Mouse (Mus musculus) liver, adult 2 months (tissue): ENCODE data around the gene BC024978. TPM values are rescaled to one million over a fixed set of nuclear protein-coding genes. Genes with fewer than 3 reads are reported as not detected.

Source experiments
- DNase-seq: peaks from one replicate; pipeline ENCODE4 v3.0.0-alpha.2; 2011; ENCODE audit warnings: low read depth, low spot score; ENCODE audit errors: extremely low read depth
- H3K27ac ChIP-seq: fragments of 200-500 bp; replicated peaks from 2 replicates; pipeline ENCODE4 v1.5.1; 2012; ENCODE audit warnings: low read depth, mild to moderate bottlenecking, control low read depth, inconsistent platforms, low read length; ENCODE audit not compliant: insufficient read depth
- H3K27me3 ChIP-seq: fragments of 200-500 bp; 2 replicates; pipeline ENCODE4 v1.6.1; 2012; ENCODE audit warnings: mild to moderate bottlenecking, moderate library complexity, low read length, inconsistent platforms; ENCODE audit not compliant: control insufficient read depth, insufficient read depth
- H3K36me3 ChIP-seq: fragments of 200-500 bp; 2 replicates; pipeline ENCODE4 v1.6.1; 2012; ENCODE audit warnings: low read length, inconsistent platforms; ENCODE audit not compliant: control insufficient read depth, insufficient read depth
- H3K4me1 ChIP-seq: fragments of 200-500 bp; 2 replicates; pipeline ENCODE4 v1.6.1; 2011; ENCODE audit warnings: low read length; ENCODE audit not compliant: control insufficient read depth, insufficient read depth
- H3K4me3 ChIP-seq: fragments of 200-500 bp; 2 replicates; pipeline ENCODE4 v1.5.1; 2011; ENCODE audit warnings: low read depth, mild to moderate bottlenecking, control low read depth, low read length, moderate library complexity; ENCODE audit not compliant: insufficient read depth
- H3K79me2 ChIP-seq: fragments of 200-500 bp; 2 replicates; pipeline ENCODE4 v1.6.1; 2012; ENCODE audit warnings: inconsistent platforms, mild to moderate bottlenecking, low read length, moderate library complexity; ENCODE audit not compliant: control insufficient read depth, insufficient read depth
- H3K9ac ChIP-seq: fragments of 200-500 bp; 2 replicates; pipeline ENCODE4 v1.6.1; 2012; ENCODE audit warnings: low read depth, mild to moderate bottlenecking, control low read depth, inconsistent platforms, low read length
- CTCF ChIP-seq: fragments of 200-500 bp; IDR thresholded peaks from 2 replicates; pipeline ENCODE4 v1.5.1; 2011; ENCODE audit warnings: low read depth, low read length, control low read depth
- POLR2A ChIP-seq: fragments of 200-500 bp; IDR thresholded peaks from 2 replicates; pipeline ENCODE4 v1.6.1; 2011; ENCODE audit warnings: low read length, control low read depth; ENCODE audit not compliant: insufficient read depth; ENCODE audit errors: extremely low read depth
- WGBS: fragments of 180-500 bp; shearing (Covaris S2); methylation state at CpG from one replicate; pipeline ENCODE4 v1.1.7; 2018; 5-methylcytosine and 5-hydroxymethylcytosine counted together
- polyA plus RNA-seq: library from polyadenylated mRNA; depleted of rRNA; stranded (reverse); fragments of >200 nt; gene quantifications from 2 replicates; pipeline ENCODE4 v1.2.3, GENCODE M21; 2012
- total RNA-seq: library from RNA; depleted of rRNA; stranded (reverse); fragments of >200 nt; gene quantifications from 2 replicates; pipeline ENCODE4 v1.2.3, GENCODE M21; 2014

The BC024978 gene
- total and polyA plus RNA-seq, 2 experiments, result 3.9 to 13.8 TPM

- Histone ChIP-seq H3K4me1 (peaks cover 9% of the 10 kb centered on the region; the same call in 1 of the 2 replicates), H3K27me3 (no peaks in the 10 kb centered on the region), H3K36me3 (peaks cover 13% of the 10 kb centered on the region), H3K79me2 (peaks cover 15% of the 10 kb centered on the region), H3K4me3 (no peak overlapping the region), H3K9ac (no peak overlapping the region), H3K27ac (no peak overlapping the region)
- peak; percentile 68 for DNase-seq
- 28% methylated on average over 11 of the region's 11 CpGs for WGBS
- TF ChIP-seq CTCF (no peak), POLR2A (no peak)
These were observed 24.4 kb downstream of the BC024978 start for GRCm38 (mm10) chr7:27219937-27220336.

GRCm38 (mm10) chr7:27221939-27222338, 26.4 kb downstream of the BC024978 start:
- Histone ChIP-seq H3K27me3 (no peaks in the 10 kb centered on the region), H3K4me1 (peaks cover 21% of the 10 kb centered on the region), H3K36me3 (peaks cover 4% of the 10 kb centered on the region), H3K4me3 (no peak overlapping the region), H3K27ac (no peak overlapping the region), H3K9ac (no peak overlapping the region), H3K79me2 (peaks cover 30% of the 10 kb centered on the region)
- TF ChIP-seq POLR2A (no peak), CTCF (no peak)
- no peak for DNase-seq
- WGBS, result 75% methylated on average over 6 of the region's 6 CpGs

- WGBS, result 82% methylated on average over 1 of the region's 1 CpGs
- no peak for DNase-seq
- Histone ChIP-seq H3K27ac (no peak overlapping the region), H3K9ac (no peak overlapping the region), H3K4me1 (peaks cover 27% of the 10 kb centered on the region), H3K79me2 (peaks cover 36% of the 10 kb centered on the region), H3K36me3 (peaks cover 4% of the 10 kb centered on the region), H3K4me3 (no peak overlapping the region), H3K27me3 (no peaks in the 10 kb centered on the region)
- no peak for TF ChIP-seq POLR2A
- no peak for TF ChIP-seq CTCF
These were observed 27.0 kb downstream of the BC024978 start for GRCm38 (mm10) chr7:27222538-27222937.

- no peak for DNase-seq
- no peak overlapping the region for H3K4me3 ChIP-seq
- H3K9ac ChIP-seq, result no peak overlapping the region; the same call in 1 of the 2 replicates
- H3K27ac ChIP-seq, result no peak overlapping the region
- H3K27me3 ChIP-seq, result no peaks in the 10 kb centered on the region
- H3K36me3 ChIP-seq, result no peaks in the 10 kb centered on the region
- H3K4me1 ChIP-seq, result peaks cover 28% of the 10 kb centered on the region
- 79% methylated on average over 11 of the region's 11 CpGs for WGBS
- H3K79me2 ChIP-seq, result peaks cover 36% of the 10 kb centered on the region
- TF ChIP-seq POLR2A (no peak), CTCF (no peak)
These were observed 29.4 kb downstream of the BC024978 start for GRCm38 (mm10) chr7:27224877-27225575.

- 31% methylated on average over 9 of the region's 9 CpGs for WGBS
- Histone ChIP-seq H3K4me3 (peak overlapping the region; percentile 73), H3K9ac (peak overlapping the region; percentile 80), H3K27ac (peak overlapping the region; percentile 72), H3K36me3 (no peaks in the 10 kb centered on the region), H3K79me2 (peaks cover 36% of the 10 kb centered on the region), H3K4me1 (peaks cover 25% of the 10 kb centered on the region), H3K27me3 (no peaks in the 10 kb centered on the region)
- no peak for TF ChIP-seq POLR2A
- TF ChIP-seq CTCF, result no peak
- no peak for DNase-seq
These were observed 31.7 kb downstream of the BC024978 start for GRCm38 (mm10) chr7:27227276-27227675.

- peaks cover 27% of the 10 kb centered on the region for H3K4me1 ChIP-seq
- peak; percentile 70 for DNase-seq
- TF ChIP-seq CTCF (no peak), POLR2A (no peak)
These were observed 32.1 kb downstream of the BC024978 start for GRCm38 (mm10) chr7:27227676-27228075.

More at GRCm38 (mm10) chr7:27227676-27228075, 32.1 kb downstream of the BC024978 start:
- peaks cover 36% of the 10 kb centered on the region for H3K79me2 ChIP-seq
- no peaks in the 10 kb centered on the region for H3K36me3 ChIP-seq
- H3K27me3 ChIP-seq, result no peaks in the 10 kb centered on the region
- WGBS, result under 1% methylated on average over 10 of the region's 10 CpGs
- peak overlapping the region; percentile 72 for H3K27ac ChIP-seq
- peak overlapping the region; percentile 80 for H3K9ac ChIP-seq
- H3K4me3 ChIP-seq, result peak overlapping the region; percentile 73
